Mouse (Mus musculus): ENCODE measurements at regions not wholly inside any gene's neighbourhood (a gene's known extent, or its start where the extent isn't known, plus 50 kb on each side); places are given as distances from the start of the nearest gene placed in this dataset.

- no peak for DNase-seq (ENCODE audit: low spot score in 2 of 2)
These were observed 245.2 kb downstream of the Sv2b start for GRCm38 (mm10) chr7:75063816-75064215.

GRCm38 (mm10) chr7:75050231-75050630 is 258.8 kb downstream of the Sv2b start:
- no peak for DNase-seq (ENCODE audit: low spot score in 2 of 2)

- DNase-seq (ENCODE audit: low spot score in 2 of 2), result no peak
These were observed 259.3 kb downstream of the Sv2b start for GRCm38 (mm10) chr7:75049751-75050150.

GRCm38 (mm10) chr7:75048822-75049221 is 260.2 kb downstream of the Sv2b start:
- no peak for DNase-seq (ENCODE audit: low spot score in 2 of 2)

GRCm38 (mm10) chr7:75047827-75048226 is 261.2 kb downstream of the Sv2b start:
- no peak for DNase-seq (ENCODE audit: low spot score in 2 of 2)

GRCm38 (mm10) chr7:75040871-75041270 is 268.2 kb downstream of the Sv2b start:
- DNase-seq (ENCODE audit: low spot score in 2 of 2), result no peak

- no peak for DNase-seq (ENCODE audit: low spot score in 2 of 2)
These were observed 282.9 kb downstream of the Sv2b start for GRCm38 (mm10) chr7:75026191-75026590.

GRCm38 (mm10) chr7:75021966-75022365 is 287.1 kb downstream of the Sv2b start:
- DNase-seq (ENCODE audit: low spot score in 2 of 2), result no peak

- DNase-seq (ENCODE audit: low spot score in 2 of 2), result no peak
These were observed 290.4 kb downstream of the Sv2b start for GRCm38 (mm10) chr7:75018640-75019039.

GRCm38 (mm10) chr7:75008481-75008880 is 300.6 kb downstream of the Sv2b start:
- no peak for DNase-seq (ENCODE audit: low spot score in 2 of 2)

GRCm38 (mm10) chr7:74990198-74990597 is 318.9 kb downstream of the Sv2b start:
- DNase-seq (ENCODE audit: low spot score in 2 of 2), result no peak

- DNase-seq (ENCODE audit: low spot score in 2 of 2), result no peak
These were observed 329.6 kb downstream of the Sv2b start for GRCm38 (mm10) chr7:74979479-74979878.

GRCm38 (mm10) chr7:74975986-74976385 is 333.1 kb downstream of the Sv2b start:
- DNase-seq (ENCODE audit: low spot score in 2 of 2), result no peak

- DNase-seq (ENCODE audit: low spot score in 2 of 2), result no peak
These were observed 334.6 kb downstream of the Sv2b start for GRCm38 (mm10) chr7:74974448-74974847.

- DNase-seq (ENCODE audit: low spot score in 2 of 2), result no peak
These were observed 364.5 kb downstream of the Sv2b start for GRCm38 (mm10) chr7:74944421-74945098.

- DNase-seq (ENCODE audit: low spot score in 2 of 2), result no peak
These were observed 366.1 kb downstream of the Sv2b start for GRCm38 (mm10) chr7:74942917-74943316.

- DNase-seq (ENCODE audit: low spot score in 2 of 2), result no peak
These were observed 366.9 kb downstream of the Sv2b start for GRCm38 (mm10) chr7:74942146-74942545.

GRCm38 (mm10) chr7:74929142-74929829 is 374.7 kb upstream of the Slco3a1 start:
- no peak for DNase-seq (ENCODE audit: low spot score in 2 of 2)

GRCm38 (mm10) chr7:74928226-74928927 is 373.8 kb upstream of the Slco3a1 start:
- no peak for DNase-seq (ENCODE audit: low spot score in 2 of 2)

GRCm38 (mm10) chr7:74926729-74927128 is 372.1 kb upstream of the Slco3a1 start:
- no peak for DNase-seq (ENCODE audit: low spot score in 2 of 2)

- no peak for DNase-seq (ENCODE audit: low spot score in 2 of 2)
These were observed 369.6 kb upstream of the Slco3a1 start for GRCm38 (mm10) chr7:74924156-74924555.

- DNase-seq (ENCODE audit: low spot score in 2 of 2), result no peak
These were observed 353.9 kb upstream of the Slco3a1 start for GRCm38 (mm10) chr7:74908311-74908962.

All from adrenal gland, adult 18-20 months (tissue).